Mouse (Mus musculus) testis, adult 2 months (tissue): ENCODE measurements around the gene Gm13539.
A peak's percentile ranks its signal among the peaks of the same experiment; 100 is the strongest.

Source experiments
- CTCF ChIP-seq: fragments of 200-500 bp; IDR thresholded peaks from 2 replicates; pipeline ENCODE4 v1.5.1; 2012; ENCODE audit warnings: low read depth, mild to moderate bottlenecking, inconsistent platforms, low read length, moderate library complexity; ENCODE audit not compliant: control insufficient read depth, insufficient read depth, insufficient replicate concordance
- POLR2A ChIP-seq: fragments of 200-500 bp; IDR thresholded peaks from 2 replicates; pipeline ENCODE4 v1.6.1; 2012; ENCODE audit warnings: low read depth, mild to moderate bottlenecking, inconsistent platforms, low read length, moderate library complexity; ENCODE audit not compliant: control insufficient read depth

GRCm38 (mm10) chr2:25836291-25836690 is 54.2 kb downstream of the Gm13539 start:
- TF ChIP-seq CTCF (peak; percentile 95), POLR2A (no peak)
